Mouse (Mus musculus) lung, postnatal 14 days (tissue): ENCODE data around the gene Slc12a3.
A peak's percentile ranks its signal among the peaks of the same experiment; 100 is the strongest.
"Not testable (repeated sequence)": the region's sequence is repeated elsewhere in the genome, so short reads cannot be mapped to it uniquely, and the experiment has no call there.

Source experiments
- DNase-seq: peaks from one replicate; pipeline ENCODE4 v3.0.0; 2021

Gene Slc12a3

DNA sequence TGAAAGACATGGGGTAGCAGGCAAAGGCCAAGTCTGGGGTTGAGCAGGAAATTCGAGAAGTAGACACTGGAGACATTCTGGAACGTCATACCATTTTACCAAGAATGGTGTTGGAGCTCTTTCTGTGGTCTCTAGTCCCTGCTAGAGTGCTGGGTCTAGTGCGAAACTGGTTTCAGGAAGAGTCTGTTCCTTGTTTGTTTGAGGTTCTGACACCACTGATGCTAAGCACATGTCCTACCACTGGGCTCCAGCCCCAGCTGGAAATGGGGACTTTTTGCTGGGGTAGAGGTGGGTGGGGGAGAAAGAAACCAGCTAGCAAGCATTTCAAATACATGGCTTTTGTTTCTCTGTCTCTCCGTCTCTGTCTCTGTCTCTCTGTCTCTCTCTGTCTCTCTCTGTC, 48.0 kb downstream of the Slc12a3 start:
- no peak for DNase-seq

DNA sequence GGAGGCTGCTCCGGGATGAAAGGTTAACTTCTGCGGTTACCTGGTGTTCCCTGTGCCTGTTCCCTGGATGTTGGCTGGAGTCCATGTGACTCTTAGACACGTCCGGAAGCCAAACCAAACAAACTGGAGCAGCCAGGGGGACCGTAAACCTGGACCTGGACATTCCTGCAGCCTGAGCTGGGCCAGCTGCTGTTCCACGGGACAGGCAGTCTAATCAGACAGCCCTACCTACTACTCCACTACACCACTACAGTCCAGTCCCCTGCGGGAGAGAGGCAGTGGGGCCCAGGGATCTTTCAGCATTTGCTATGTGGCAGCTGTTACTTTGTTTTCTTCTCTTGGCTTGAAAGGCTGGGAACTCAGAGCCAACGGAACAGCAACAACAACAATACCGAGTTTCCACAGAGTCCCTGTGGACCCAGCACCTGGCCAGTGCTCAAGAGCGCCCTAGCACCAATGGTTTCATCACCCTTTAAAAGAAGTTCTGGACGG, 48.8 kb downstream of the Slc12a3 start:
- peak; percentile 76 for DNase-seq

DNA sequence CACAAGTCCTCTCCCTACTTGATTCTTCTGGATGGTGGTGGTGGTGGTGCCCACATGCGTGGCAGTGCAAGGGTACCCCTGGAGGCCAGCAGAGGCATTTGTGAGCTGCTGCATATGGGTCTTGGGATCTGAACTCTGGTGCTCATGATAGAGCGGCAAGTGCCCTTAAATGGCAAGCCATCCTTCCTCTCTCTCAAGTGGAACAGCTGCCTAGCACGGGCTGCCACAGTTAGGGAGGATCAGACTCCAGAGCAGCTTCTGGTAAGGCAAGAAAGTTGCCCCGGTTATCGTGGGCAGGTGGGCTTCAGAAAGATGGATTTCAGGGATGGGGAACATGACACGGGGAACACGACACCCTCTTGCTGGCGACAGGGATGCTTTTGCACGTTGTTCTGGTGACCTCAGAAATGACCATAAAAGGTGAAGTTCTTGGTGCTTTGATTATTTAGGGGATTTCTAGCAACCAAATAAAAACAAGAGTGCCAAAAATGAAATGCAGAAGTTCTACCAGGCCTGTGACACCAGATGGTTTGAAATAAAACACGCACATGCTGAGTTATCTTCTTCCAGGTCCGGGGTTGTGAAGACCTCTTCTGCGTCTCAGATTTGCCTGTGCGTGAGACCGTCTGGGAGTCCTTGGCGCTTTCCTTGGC, 49.9 kb downstream of the Slc12a3 start:
- no peak for DNase-seq

DNA sequence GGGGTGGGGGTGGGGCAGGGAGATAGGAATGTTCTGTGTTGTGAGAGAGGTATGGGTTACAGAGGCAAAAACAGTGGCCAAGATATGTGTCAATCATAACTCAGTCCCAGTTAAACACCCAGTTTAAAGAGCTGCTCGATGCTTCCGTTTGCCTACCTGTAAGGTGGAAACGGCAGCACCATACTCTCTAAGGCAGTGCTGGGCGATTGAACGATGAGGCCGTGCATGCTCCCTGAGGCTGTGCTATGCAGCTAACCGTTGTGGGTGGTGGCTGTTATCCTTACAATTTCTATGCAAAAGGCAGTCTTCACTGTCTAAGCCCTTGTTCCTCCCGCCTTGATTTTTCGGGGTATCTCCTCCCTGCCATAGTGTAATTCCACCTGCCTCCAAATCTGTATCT, 50.7 kb downstream of the Slc12a3 start:
- DNase-seq: no peak

DNA sequence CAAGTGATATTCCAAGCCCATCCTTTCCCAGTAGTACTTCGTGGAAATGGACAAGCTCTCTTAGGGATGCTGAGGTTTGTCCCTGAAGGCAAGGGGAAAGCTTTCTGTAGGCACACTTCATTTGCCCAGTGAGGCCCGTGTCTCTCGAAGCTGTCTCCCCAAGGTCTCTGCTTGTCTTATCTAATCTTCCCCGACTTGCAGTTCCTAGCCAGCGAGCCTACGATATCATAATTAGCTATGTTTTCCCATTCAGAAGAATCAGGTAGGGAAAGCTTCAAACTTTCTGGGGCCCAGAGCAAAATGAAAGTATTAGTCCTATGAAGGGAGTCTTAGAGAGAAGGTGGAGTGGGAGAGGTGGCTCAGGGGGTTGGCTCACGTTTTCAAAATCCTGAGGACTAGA, 55.2 kb downstream of the Slc12a3 start:
- no peak for DNase-seq

DNA sequence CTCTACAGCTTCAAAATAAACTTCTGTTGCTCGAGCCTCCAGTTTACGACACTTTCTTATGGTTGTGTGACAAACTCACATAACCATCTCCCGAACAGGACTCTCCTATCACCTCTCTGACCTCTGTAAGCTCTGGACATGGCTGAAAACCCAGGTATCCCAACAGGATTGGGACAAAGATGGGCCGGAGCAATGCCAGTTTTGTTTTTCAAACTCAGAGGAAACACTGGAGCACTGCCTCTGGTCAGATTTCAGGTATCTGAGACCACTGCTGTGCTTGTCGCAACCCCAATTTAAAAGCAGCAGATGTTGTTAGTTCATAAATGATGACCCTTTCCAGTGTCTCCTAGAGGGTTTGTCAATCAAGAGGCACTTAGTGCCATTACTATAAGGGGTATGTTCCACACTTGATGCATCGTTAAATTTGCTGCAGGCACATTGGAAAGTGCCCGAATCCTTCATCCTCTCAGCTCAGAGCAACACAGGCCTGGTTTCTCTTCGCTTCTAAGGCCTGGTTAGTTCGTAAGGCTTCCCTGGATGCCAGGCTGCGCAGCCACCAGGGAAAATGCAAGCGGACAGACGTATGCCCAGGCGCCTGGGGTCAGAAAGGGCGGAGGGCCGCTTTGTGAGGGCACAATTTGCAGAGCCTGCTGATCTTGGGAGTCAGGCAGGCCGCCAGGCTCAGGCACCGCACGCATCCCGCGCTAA, 56.7 kb downstream of the Slc12a3 start:
- DNase-seq: no peak

DNA sequence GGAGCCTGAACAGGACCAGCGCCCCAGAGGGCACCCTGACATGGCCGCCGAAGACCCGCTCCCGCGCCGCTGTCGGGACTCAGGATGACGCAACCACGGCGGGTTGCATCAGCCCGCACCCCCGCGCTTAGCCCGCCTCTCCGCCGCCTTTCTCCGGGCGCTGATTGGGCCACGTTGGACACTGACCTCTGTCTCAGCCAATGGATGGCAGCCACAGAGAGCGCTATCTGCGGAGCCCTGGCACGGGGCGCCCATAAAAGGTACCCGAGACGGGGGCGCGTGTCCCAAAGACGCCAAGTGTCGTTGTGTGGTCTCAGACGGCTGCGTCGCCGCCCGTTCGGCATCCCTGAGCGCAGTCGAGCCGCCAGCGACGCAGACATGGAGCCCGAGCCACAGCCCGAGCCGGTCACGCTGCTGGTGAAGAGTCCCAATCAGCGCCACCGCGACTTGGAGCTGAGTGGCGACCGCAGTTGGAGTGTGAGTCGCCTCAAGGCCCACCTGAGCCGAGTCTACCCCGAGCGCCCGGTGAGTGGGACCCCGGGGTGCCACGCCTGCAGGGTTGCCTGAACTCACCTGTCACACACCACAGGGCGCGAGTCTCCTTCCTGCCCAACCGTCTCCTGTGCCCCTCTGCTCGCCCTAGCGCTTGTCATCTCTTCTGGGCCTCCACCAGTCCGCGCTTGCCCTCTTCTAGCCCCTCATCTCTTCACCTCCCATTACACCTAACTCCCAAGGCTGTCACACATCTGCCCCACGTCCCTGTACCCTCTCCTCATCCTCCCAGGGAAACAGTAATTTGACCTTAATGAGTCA, 57.4 kb downstream of the Slc12a3 start, which contains the start of gene Herpud1:
TSS of gene Herpud1 (plus strand) at position 225 of the 813 bp plus-strand sequence.
- DNase-seq: peak; percentile 98

DNA sequence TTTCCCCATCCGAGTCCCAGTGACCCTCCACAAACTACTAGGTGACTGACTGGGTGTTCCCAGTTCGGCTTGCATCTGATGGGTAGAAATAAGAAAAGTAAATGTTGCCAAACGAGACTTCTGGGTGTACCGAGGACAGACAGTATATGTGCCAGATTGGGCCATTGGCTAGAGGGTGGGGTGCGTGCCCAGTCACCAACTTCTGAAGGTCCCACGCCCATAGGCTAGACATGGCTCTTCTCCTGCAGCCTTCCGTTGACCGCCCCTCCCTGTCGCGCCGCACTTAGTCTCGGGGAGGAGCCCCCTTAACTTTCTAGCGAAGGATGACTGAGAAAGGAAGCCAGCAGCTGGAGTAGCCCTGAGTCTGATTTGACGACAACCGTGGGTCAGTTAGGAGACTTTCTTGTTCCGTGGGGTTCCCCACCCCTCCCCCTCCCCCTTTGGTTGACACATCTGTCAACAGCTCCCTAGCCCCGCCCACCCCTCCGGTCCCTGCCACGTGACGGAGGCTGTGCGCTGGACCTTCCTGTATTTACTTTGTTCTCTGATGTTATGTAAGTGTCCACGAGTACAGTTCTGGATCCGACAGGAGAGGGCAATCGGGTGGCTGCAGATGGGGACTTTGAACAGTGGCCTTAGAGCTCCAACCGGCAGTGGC, 58.2 kb downstream of the Slc12a3 start:
- peak; percentile 88 for DNase-seq

DNA sequence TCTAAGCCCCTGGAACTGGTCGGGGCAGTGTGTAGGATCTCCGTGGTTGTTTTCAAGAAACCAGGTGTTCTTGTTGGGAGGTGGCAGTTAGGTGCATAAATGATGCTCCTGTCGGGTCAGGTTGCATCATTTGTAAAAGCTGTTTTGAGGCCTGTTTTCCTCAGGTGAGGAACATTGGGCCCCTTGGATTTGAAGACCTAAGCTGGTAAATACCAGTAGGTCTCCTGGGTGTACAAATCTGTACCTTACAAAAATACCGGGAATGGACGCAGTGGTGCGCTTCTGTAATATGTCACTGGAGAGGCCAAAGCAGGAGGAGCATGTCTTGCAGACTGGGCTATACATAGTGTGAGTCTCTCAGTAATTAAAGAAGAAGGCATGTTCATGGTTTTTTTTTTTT, 58.8 kb downstream of the Slc12a3 start:
- DNase-seq: no peak

DNA sequence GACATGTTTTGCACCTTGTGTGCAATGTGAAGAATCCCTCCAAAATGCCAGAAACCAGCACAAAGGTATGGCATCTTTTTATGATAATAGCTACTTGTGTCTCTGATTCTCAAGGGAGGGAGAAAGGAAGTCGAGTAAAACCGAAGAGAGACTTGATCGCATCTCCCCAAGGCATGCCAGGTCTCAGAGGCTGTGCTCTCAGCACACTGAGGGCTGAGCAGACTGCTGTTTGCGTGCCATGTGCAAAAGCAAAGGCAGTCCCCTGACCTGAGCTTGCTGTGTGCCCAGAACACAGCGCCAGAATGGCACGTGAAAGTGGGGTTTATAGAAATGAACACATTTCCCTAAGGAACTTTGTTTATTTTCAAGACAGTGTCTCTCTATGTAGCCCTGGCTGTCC, 60.5 kb downstream of the Slc12a3 start:
- no peak for DNase-seq

DNA sequence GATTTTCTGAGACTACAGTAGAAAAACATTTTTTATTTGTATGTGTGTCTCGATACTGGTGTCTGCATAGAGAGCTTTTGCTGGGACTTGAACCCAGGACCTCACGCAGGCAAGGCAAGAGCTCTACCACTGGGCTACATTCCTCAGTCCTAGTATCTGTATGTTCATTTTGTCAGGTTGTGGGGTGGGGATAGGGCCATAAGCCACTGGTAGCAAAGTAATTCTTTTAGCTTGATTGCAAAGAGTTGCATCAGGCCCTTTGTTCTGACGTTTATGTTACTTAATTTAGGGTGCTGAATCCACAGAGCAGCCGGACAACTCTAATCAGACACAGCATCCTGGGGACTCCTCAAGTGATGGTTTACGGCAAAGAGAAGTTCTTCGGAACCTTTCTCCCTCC, 61.4 kb downstream of the Slc12a3 start:
- DNase-seq: no peak

DNA sequence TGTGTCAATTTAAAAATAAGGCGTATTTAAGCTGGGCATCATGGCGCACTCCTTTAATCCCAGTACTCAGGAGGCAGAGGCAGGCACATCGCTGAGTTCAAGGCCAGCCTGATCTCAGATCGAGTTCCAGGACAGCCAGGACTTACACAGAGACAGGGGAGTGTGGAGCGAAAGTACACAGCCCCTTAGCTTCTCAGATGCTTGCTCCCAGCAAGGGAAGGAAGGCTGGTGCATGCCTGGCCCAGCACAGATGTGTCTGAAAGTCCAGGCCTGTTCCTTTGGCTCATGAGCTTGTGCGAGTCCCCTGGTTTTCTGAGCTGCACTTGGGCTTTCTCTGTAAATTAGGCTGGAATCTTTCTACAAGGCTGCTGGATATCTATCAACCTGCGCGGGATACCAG, 61.9 kb downstream of the Slc12a3 start:
- no peak for DNase-seq

DNA sequence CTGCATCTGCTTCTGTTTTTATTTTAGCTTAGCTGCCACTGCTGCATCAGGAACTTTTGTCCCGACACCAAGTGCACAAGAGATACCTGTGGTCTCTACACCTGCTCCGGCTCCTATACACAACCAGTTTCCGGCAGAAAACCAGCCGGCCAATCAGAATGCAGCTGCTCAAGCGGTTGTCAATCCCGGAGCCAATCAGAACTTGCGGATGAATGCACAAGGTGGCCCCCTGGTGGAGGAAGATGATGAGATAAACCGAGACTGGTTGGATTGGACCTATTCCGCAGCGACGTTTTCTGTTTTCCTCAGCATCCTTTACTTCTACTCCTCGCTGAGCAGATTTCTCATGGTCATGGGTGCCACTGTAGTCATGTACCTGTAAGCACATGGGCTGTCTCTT, 63.1 kb downstream of the Slc12a3 start:
- DNase-seq: peak; percentile 65

DNA sequence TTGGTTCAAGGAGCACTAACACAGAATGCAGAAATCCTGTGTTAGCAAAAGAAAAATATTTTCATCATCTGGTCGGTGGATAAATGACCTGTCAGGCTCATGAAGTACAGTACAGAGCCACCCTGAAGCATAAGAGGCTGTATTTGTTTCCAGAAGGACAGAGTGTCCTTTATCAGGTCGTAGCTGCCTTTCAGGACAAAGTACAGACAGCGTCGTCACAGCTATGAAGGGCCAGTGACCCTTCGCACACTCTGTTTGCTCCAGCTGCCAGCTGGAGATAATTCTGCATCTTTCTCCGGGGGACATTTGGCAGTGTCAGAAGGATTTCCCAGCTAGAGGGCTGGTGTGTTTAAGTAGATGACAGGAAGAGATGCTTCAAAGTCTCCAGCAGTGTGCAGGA, 63.6 kb downstream of the Slc12a3 start:
- DNase-seq: no peak

DNA sequence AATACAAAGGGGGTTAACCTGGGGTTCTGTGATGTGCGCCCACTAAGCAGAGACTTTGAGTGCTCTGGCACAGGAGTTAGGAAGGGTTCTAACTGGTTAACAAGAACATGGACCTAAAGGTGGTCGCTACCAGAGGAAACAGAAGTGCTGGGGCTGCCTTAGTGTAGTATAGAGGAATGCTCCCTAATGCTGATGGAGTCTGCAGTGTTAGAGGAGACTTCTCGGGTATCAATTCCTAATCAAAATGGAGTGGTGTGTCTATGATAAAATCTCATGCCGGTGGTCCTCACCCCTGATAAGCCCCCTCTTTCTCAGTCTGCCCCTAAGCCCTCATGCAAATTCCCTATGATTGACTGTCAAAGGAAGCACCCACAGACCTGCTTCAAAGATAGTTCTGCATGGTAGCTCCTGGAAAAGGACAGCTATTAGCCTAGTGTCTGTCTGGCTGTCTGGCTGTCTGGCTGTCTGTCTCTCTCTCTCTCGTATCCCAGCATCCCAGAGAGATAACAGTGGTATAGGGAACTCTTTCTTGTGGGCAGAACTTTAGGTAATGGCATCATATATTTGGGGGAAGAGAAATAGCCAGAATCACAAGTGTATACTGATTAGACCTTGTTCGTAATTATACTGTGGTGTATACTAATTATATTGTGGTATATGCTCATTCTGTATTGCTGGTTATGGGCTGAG, 67.0 kb downstream of the Slc12a3 start:
- DNase-seq: no peak

DNA sequence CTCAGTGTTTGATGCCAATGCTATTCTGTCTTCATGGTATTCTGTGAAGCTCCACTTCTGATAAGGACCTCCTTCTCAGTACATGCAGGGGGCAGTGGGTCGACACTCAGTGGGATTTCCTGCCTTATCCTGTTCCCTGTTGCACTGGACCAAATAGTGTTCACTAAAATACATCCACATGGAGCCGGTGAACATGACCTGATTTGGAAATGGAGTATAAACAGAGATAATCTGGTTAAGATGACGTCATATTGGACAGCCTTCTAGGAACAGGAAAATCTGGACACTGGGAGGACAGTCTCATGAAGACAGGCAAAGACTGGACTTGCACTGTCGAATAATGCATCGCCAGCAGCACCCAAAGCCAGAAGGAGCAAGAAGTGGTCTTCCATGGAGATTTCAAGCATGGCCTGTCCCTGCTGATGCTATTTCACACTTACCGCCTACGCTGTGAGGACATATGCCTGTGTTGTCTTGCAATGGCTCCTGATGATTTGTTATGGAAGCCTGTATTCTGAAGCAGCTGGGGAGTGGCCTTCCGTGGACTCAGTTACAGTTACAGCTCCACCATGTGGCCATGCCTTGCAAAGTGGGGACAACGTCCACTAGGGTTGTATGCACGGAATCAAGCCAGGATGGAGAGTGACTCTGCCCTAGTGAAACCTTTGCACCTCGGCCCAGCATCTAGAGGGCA, 68.1 kb downstream of the Slc12a3 start:
- peak; percentile 68 for DNase-seq

DNA sequence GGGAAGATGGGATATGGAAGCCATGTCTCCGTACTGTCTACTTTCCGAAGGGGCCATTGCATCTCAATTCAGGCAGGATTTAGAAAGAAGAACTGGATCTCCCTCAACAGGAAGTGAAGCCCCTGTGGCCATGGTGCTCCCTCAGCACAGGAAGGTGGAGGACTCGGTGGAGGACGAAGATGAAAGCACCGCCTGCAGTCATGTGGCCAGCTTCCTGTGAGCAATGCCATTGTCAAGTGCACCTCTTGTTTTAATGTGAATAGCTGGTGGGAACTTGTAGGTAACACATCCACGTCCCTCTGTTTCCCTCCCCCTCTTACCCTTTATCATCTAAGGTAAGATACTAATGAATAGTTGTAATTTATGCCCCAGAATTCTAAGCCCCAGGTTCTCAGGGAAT, 69.6 kb downstream of the Slc12a3 start:
- no peak for DNase-seq

DNA sequence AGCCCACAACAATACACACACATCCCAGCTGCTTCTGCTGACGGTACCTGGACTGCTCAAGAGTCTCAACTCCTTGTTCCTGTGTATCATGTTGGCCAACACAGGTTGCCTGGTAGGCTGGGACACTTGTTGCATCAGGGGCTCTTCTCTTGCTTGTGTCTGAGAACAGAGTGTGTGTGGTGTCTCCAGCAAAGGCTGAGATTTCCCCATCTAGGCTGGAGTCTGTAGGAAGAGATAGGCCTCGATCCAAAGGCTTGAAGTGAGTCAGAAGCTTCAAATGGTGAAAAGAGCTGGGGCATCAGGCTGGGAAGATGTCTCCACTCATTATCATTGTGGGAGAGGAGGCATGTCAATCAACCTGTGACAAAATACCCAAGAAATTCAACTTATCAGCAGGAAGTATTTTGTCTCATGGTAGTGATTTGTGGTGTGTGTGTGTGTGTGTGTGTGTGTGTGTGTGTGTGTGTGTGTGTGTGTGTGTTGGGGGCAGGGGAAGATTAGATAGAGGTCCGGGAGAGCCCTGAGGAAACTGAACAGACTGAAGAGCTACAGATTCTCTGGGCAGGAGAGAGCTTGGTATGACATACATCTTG, 70.5 kb downstream of the Slc12a3 start:
- no peak for DNase-seq

DNA sequence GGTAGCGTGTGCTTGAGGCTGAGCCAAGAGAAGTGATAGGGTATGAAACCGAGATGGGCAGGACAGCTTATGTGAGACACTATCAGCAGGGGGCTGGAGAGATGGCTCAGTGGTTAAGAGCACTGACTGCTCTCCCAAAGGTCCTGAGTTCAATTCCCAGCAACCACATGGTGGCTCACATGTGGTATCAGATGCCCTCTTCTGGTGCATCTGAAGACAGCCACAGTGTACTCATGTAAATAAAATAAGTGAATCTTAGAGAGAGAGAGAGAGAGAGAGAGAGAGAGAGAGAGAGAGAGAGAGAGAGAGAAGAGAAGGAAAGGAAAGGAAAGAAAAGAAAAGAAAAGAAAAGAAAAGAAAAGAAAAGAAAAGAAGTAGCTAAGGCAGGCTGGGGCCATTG, 71.0 kb downstream of the Slc12a3 start:
- DNase-seq: not testable (repeated sequence)

DNA sequence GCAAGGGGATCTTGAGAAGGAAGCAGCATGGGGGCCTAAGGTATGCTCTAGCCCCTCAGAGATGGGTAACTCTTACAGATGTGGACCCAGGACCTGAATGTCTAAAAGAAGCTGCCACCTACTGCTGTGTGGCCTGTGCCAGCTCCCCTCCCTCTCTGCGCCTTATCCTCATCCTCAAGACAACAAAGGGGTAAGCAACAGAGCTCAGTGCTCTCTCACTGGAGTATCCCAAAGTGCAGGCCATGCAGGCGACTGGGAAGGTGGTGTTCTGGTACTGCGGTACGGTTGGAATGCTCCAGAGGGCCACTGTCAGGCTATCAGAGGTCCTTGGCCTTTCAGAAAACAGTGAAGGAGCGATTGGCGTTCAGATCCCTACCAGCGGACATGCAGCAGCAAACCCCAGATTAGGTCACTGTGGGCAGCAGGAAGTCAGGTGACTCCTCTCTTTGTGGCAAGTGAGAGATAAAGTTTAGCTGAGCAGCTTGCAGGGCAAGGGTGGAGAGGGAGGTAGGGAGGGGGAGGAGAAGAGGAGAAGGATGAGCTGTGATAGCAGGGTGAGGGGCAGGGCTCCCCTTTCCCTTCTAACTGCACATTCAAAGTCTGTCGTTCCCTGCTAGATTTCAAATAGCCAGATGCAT, 79.6 kb downstream of the Slc12a3 start:
- DNase-seq: no peak

DNA sequence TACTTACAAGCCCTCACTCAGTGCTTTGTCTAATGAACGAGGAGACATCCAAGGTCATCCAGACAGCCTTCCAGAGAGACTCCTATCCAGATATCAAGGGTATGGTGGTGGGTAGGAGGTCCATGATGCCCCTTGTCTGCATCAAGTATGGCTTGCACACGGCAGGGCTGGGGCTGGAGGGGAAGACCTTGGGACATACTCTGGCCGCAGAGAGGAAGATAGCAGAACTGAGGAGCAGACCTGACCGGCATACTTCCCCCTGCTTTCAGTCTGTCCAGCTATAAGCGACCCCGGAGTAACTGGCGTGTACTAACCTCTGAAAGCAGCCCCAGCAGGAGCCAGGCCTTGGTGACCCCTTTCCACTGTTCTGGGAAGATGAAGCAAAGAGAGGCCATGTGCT, 80.5 kb downstream of the Slc12a3 start:
- DNase-seq: no peak
